27 mouse cellular contexts compared by ENCODE assay signal in genomic region chr7:45259281-45259680, GRCm38 (mm10). TPM values are rescaled to one million over a fixed set of nuclear protein-coding genes. Genes with fewer than 3 reads are reported as not detected.
A peak's percentile ranks its signal among the peaks of the same experiment; 100 is the strongest.
DNase-seq lines count a peak whose midpoint lies in the region; ATAC-seq and TF ChIP-seq lines count a peak whose summit lies in the region.
"Had no signal": no experiment of that assay in that cellular context is flagged by ENCODE, and none has a peak within 500 bp of the region (broad histone marks: within the 10 kb centered on the region; RNA-seq: fewer than 3 reads in every experiment).

No protein-coding gene starts in this region.

- no peaks in the 10 kb centered on the region for H3K27me3 ChIP-seq in forebrain, embryonic 11.5 days (ENCODE audit: control insufficient read depth, insufficient read depth, low read length)
- H3K27me3 ChIP-seq in forebrain, postnatal 0 days (ENCODE audit: insufficient read depth, low read length): no peaks in the 10 kb centered on the region
- H3K27me3 ChIP-seq in heart, embryonic 10.5 days (ENCODE audit: insufficient read depth, poor library complexity, severe bottlenecking): peaks cover 19% of the 10 kb centered on the region; the same call in 1 of the 2 replicates
- H3K27me3 ChIP-seq: embryonic facial prominence, embryonic 12.5 days had no signal

- H3K4me3 ChIP-seq in forebrain, embryonic 11.5 days (ENCODE audit: low read depth, low read length): no peak overlapping the region
- H3K4me3 ChIP-seq in forebrain, postnatal 0 days (ENCODE audit: low read depth, low read length): no peak overlapping the region
- no peak overlapping the region for H3K4me3 ChIP-seq in heart, embryonic 10.5 days
- H3K4me3 ChIP-seq: embryonic facial prominence, embryonic 10.5 days; embryonic facial prominence, embryonic 12.5 days; forebrain, embryonic 12.5 days had no signal

- ATAC-seq in forebrain, embryonic 11.5 days (replicated peaks; ENCODE audit: low FRiP score): no peak
- no peak for ATAC-seq in forebrain, postnatal 0 days
- ATAC-seq: activated CD4-positive, CD25-positive, alpha-beta regulatory T cell, adult 4 months; CD4-positive, CD25-positive, alpha-beta regulatory T cell, adult 4 months; forebrain, embryonic 14.5 days; forebrain, embryonic 16.5 days; Patski had no signal

- H3K4me2 ChIP-seq in forebrain, embryonic 11.5 days (ENCODE audit: low read depth, low read length, severe bottlenecking): no peak overlapping the region
- no peak overlapping the region for H3K4me2 ChIP-seq in forebrain, postnatal 0 days (ENCODE audit: low read depth)
- H3K4me2 ChIP-seq: embryonic facial prominence, embryonic 12.5 days; forebrain, embryonic 12.5 days had no signal

- no peak overlapping the region for H3K27ac ChIP-seq in forebrain, embryonic 11.5 days (ENCODE audit: low read depth, low read length)
- H3K27ac ChIP-seq in forebrain, postnatal 0 days (ENCODE audit: low read depth, low read length): no peak overlapping the region
- H3K27ac ChIP-seq in heart, embryonic 10.5 days: no peak overlapping the region
- H3K27ac ChIP-seq: embryonic facial prominence, embryonic 10.5 days; embryonic facial prominence, embryonic 12.5 days; forebrain, embryonic 12.5 days had no signal

- no peaks in the 10 kb centered on the region for H3K36me3 ChIP-seq in forebrain, embryonic 11.5 days (ENCODE audit: control insufficient read depth, insufficient read depth, low read length)
- H3K36me3 ChIP-seq in forebrain, postnatal 0 days (ENCODE audit: insufficient read depth): no peaks in the 10 kb centered on the region
- H3K36me3 ChIP-seq in heart, embryonic 10.5 days: no peaks in the 10 kb centered on the region
- H3K36me3 ChIP-seq: embryonic facial prominence, embryonic 10.5 days; embryonic facial prominence, embryonic 12.5 days; forebrain, embryonic 12.5 days; G1E had no signal

- DNase-seq in forebrain, embryonic 11.5 days (ENCODE audit: low spot score): peak; percentile 42
- DNase-seq in forebrain, postnatal 0 days: no peak
- DNase-seq in heart, embryonic 10.5 days (ENCODE audit: low spot score): peak; percentile 63
- no peak for DNase-seq in heart, postnatal 14 days
- peak; percentile 33 for DNase-seq in testis, postnatal 10 days (ENCODE audit: low spot score)
- DNase-seq in testis, postnatal 14 days (ENCODE audit: low spot score): no peak
- DNase-seq: adrenal gland, adult 8-10 months; adrenal gland, postnatal 14 days; adrenal gland, postnatal 36 days; B cell, adult 2 months; cerebellum, adult 11-12 months; cerebellum, adult 2 months; cerebellum, adult 9-10 months; cerebellum, postnatal 10 days; cerebellum, postnatal 25 days had no signal

- TF ChIP-seq CTCF in forebrain, postnatal 0 days (IDR thresholded peaks at IDR 0.05; ENCODE audit: low read depth): no peak

- intact Hi-C loops in heart, postnatal 14 days (cut with DNase I): no loop called here

- 89% methylated on average over 8 of the region's 8 CpGs for WGBS in forebrain, embryonic 11.5 days
- 84% methylated on average over 8 of the region's 8 CpGs for WGBS in forebrain, postnatal 0 days
- 82% methylated on average over 8 of the region's 8 CpGs for WGBS in heart, embryonic 10.5 days

- H3K9ac ChIP-seq in forebrain, embryonic 11.5 days (ENCODE audit: low read length): no peak overlapping the region
- no peak overlapping the region for H3K9ac ChIP-seq in forebrain, postnatal 0 days
- H3K9ac ChIP-seq: embryonic facial prominence, embryonic 12.5 days; forebrain, embryonic 12.5 days had no signal

- H3K4me1 ChIP-seq in forebrain, embryonic 11.5 days (replicated peaks; ENCODE audit: control insufficient read depth, insufficient read depth, low read length): no peaks in the 10 kb centered on the region
- no peaks in the 10 kb centered on the region for H3K4me1 ChIP-seq in forebrain, postnatal 0 days (ENCODE audit: insufficient read depth)
- peaks cover 37% of the 10 kb centered on the region for H3K4me1 ChIP-seq in heart, embryonic 10.5 days
- H3K4me1 ChIP-seq: forebrain, embryonic 12.5 days had no signal

- no peaks in the 10 kb centered on the region for H3K9me3 ChIP-seq in forebrain, embryonic 11.5 days (ENCODE audit: control insufficient read depth, low read length)
- no peaks in the 10 kb centered on the region for H3K9me3 ChIP-seq in forebrain, postnatal 0 days (ENCODE audit: low read length)
- H3K9me3 ChIP-seq in heart, embryonic 10.5 days: no peaks in the 10 kb centered on the region
- H3K9me3 ChIP-seq: embryonic facial prominence, embryonic 10.5 days; embryonic facial prominence, embryonic 12.5 days; forebrain, embryonic 12.5 days; G1E had no signal

RNA-seq across cellular contexts. Expression of gene Slc6a21, which starts 18.0 kb away (rescaled TPM):
- not detected in 2 replicates for polyA plus RNA-seq in forebrain, embryonic 11.5 days (2014; fragmentation: Nextera tagmentation; extraction: Ambion mirVana)
- not detected in 2 replicates for total RNA-seq in forebrain, postnatal 0 days (2014; rRNA removed)
- not detected in 2 replicates for polyA plus RNA-seq in forebrain, postnatal 0 days (2015; fragmentation: Nextera tagmentation; extraction: Ambion mirVana)
- not detected in 2 replicates for polyA plus RNA-seq in heart, embryonic 10.5 days (2016; fragmentation: Nextera tagmentation; extraction: Ambion mirVana)
- total RNA-seq in heart, postnatal 14 days (2021): not detected
- total RNA-seq: adrenal gland, postnatal 14 days; CH12.LX had no signal
- polyA plus RNA-seq: activated CD4-positive, CD25-positive, alpha-beta regulatory T cell, adult 4 months; CD4-positive, CD25-positive, alpha-beta regulatory T cell, adult 4 months; cerebellum, adult 2 months; embryonic facial prominence, embryonic 10.5 days; embryonic facial prominence, embryonic 12.5 days; embryonic facial prominence, embryonic 14.5 days; forebrain, embryonic 12.5 days; forebrain, embryonic 14.5 days; forebrain, embryonic 16.5 days; G1E; Patski had no signal

RNA-seq across cellular contexts. Expression of gene Slc6a16, which starts 18.4 kb away (rescaled TPM):
- 0.36 TPM in 1 of 2 replicates, not detected in the other for polyA plus RNA-seq in forebrain, embryonic 11.5 days (2014; fragmentation: Nextera tagmentation; extraction: Ambion mirVana)
- 0.24 TPM in 1 of 2 replicates, not detected in the other for total RNA-seq in forebrain, postnatal 0 days (2014; rRNA removed)
- polyA plus RNA-seq in forebrain, postnatal 0 days (2015; fragmentation: Nextera tagmentation; extraction: Ambion mirVana): 0.74 and 1.7 TPM in 2 replicates
- polyA plus RNA-seq in heart, embryonic 10.5 days (2016; fragmentation: Nextera tagmentation; extraction: Ambion mirVana): 0.50 and 0.83 TPM in 2 replicates
- total RNA-seq in heart, postnatal 14 days (2021): not detected
- total RNA-seq: adrenal gland, adult 18-20 months; adrenal gland, postnatal 14 days; adrenal gland, postnatal 36 days had no signal
- polyA plus RNA-seq: activated CD4-positive, CD25-positive, alpha-beta regulatory T cell, adult 4 months; CD4-positive, CD25-positive, alpha-beta regulatory T cell, adult 4 months; G1E; Patski had no signal

RNA-seq across cellular contexts. Expression of gene Cd37, which starts 20.4 kb away (rescaled TPM):
- 0.60 and 1.1 TPM in 2 replicates for polyA plus RNA-seq in forebrain, embryonic 11.5 days (2014; fragmentation: Nextera tagmentation; extraction: Ambion mirVana)
- 0.46 and 0.62 TPM in 2 replicates for total RNA-seq in forebrain, postnatal 0 days (2014; rRNA removed)
- 2.0 and 2.5 TPM in 2 replicates for polyA plus RNA-seq in forebrain, postnatal 0 days (2015; fragmentation: Nextera tagmentation; extraction: Ambion mirVana)
- polyA plus RNA-seq in heart, embryonic 10.5 days (2016; fragmentation: Nextera tagmentation; extraction: Ambion mirVana): 1.5 and 2.3 TPM in 2 replicates
- total RNA-seq in heart, postnatal 14 days (2021): 1 to 10 TPM; 3.8 to 5.5 TPM

RNA-seq across cellular contexts. Expression of gene Tead2, which starts 43.7 kb away (rescaled TPM):
- 297 and 318 TPM in 2 replicates for polyA plus RNA-seq in forebrain, embryonic 11.5 days (2014; fragmentation: Nextera tagmentation; extraction: Ambion mirVana)
- total RNA-seq in forebrain, postnatal 0 days (2014; rRNA removed): 30.6 and 40.6 TPM in 2 replicates
- polyA plus RNA-seq in forebrain, postnatal 0 days (2015; fragmentation: Nextera tagmentation; extraction: Ambion mirVana): 18.4 and 22.5 TPM in 2 replicates
- 161 and 210 TPM in 2 replicates for polyA plus RNA-seq in heart, embryonic 10.5 days (2016; fragmentation: Nextera tagmentation; extraction: Ambion mirVana)
- total RNA-seq in heart, postnatal 14 days (2021): 10 to 100 TPM; 10.1 to 14.4 TPM
- polyA plus RNA-seq: G1E had no signal

RNA-seq across cellular contexts. Expression of gene Dkkl1, which starts 47.3 kb away (rescaled TPM):
- 0.48 TPM in 1 of 2 replicates, not detected in the other for polyA plus RNA-seq in forebrain, embryonic 11.5 days (2014; fragmentation: Nextera tagmentation; extraction: Ambion mirVana)
- 8.4 and 9.1 TPM in 2 replicates for total RNA-seq in forebrain, postnatal 0 days (2014; rRNA removed)
- polyA plus RNA-seq in forebrain, postnatal 0 days (2015; fragmentation: Nextera tagmentation; extraction: Ambion mirVana): 8.9 and 12.1 TPM in 2 replicates
- polyA plus RNA-seq in heart, embryonic 10.5 days (2016; fragmentation: Nextera tagmentation; extraction: Ambion mirVana): 1.2 and 1.9 TPM in 2 replicates
- not detected for total RNA-seq in heart, postnatal 14 days (2021)
- total RNA-seq: adrenal gland, adult 18-20 months; adrenal gland, adult 8-10 months; adrenal gland, postnatal 14 days; adrenal gland, postnatal 36 days had no signal
- polyA plus RNA-seq: G1E, Patski had no signal

Comparison
In these comparisons a context has a peak if more than half of its experiments do, and no peak if none do; other contexts are left out.
1. DNase-seq: peak in forebrain, embryonic 11.5 days (single experiment), heart, embryonic 10.5 days (single experiment) and testis, postnatal 10 days (single experiment); none in forebrain, postnatal 0 days (single experiment), heart, postnatal 14 days (0 of 2) and testis, postnatal 14 days (single experiment).